Mouse (Mus musculus) bone marrow macrophage, adult 2 months (primary cell): ENCODE results near the gene Myrf.

ENCODE experiments used
- CTCF ChIP-seq: IDR thresholded peaks from 2 replicates; pipeline ENCODE4 v1.5.1; 2012; ENCODE audit warnings: low read depth, mild to moderate bottlenecking, low read length, moderate library complexity
- POLR2A ChIP-seq: IDR thresholded peaks from 2 replicates; pipeline ENCODE4 v1.6.1; 2012; ENCODE audit warnings: mild to moderate bottlenecking, low read depth, low read length, borderline replicate concordance

DNA sequence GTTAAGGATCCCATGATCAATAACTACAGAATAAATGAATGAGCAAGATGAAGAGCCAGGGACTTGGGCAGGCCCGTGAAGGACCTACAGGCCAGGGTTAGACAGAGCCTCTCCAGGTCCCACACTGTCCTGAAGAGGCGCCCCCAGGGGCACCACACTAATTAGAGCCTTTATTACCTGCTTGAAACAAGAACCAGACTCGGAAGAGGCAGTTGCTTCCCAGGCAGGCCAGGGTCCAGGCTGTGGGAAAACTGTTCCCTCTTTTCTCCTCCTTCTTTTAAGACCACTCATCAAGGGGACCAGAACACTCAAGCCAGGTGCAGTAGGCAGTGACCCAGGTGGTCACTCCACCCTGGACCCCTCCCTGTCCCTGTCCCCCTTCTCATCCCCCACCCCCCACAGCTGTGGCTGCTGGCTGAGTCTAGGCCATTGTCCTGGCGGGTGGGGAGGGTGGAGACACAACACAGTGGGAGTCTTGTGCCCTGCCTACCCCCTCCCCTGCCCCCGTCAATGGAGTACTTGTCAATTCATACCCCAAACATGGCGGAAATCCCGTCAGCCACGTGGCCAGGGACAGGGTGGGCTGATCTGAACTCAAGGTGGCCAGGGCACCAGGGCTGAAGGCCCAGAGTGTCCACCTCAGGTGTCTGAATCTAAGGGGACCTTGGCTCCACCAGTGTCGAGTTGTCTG lies 8.1 kb downstream of the Myrf start:
- TF ChIP-seq CTCF (no peak), POLR2A (no peak)
